Mouse (Mus musculus) naive thymus-derived CD4-positive, alpha-beta T cell, adult 2 months (primary cell): Measurements from ENCODE around the gene Cfd.
"Not testable (repeated sequence)": the region's sequence is repeated elsewhere in the genome, so short reads cannot be mapped to it uniquely, and the experiment has no call there.

Experiments used
- DNase-seq: peaks from one replicate; pipeline ENCODE4 v3.0.0-alpha.2; 2011; ENCODE audit warnings: low read depth

Gene Cfd

DNA sequence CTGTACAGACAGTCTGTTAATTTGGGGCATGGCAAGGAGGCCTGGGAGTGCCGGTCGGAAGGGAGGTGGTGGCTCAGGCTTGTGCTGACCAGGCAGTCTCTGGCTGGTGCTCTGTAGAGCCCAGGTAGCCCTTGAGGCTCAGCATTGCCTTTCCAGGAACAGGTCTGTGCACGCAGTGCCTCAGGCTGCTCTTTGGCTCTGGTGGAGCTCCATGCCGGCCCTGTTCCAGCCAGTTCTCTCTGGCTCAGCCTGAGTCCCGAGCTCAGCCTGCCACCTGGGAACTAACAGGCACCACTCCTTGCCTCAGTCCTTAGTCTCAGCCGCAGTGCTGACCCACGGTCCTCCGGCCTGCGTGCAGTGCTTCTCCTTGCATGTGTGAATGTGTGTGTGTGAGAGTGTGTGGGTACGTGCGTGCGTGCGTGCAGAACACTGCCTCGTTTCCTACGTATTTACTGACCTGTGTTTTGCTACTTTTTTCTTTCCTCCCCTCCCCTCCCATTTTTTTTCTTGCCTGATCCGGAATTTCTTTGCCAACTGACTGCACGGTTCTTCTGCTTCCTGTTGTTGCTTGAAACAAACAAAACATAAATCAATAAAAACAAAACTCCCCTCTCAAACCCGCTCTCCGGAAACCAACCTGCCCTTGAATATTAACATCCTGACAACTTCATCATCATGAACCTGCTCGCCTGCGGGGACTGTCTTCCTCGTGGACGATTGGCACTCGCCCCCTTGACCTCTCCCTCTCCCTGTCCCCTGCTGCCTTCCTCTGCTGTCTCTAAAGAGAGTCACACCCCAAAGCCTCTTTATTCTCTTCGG, 29.2 kb upstream of the Cfd start:
- DNase-seq = no peak

DNA sequence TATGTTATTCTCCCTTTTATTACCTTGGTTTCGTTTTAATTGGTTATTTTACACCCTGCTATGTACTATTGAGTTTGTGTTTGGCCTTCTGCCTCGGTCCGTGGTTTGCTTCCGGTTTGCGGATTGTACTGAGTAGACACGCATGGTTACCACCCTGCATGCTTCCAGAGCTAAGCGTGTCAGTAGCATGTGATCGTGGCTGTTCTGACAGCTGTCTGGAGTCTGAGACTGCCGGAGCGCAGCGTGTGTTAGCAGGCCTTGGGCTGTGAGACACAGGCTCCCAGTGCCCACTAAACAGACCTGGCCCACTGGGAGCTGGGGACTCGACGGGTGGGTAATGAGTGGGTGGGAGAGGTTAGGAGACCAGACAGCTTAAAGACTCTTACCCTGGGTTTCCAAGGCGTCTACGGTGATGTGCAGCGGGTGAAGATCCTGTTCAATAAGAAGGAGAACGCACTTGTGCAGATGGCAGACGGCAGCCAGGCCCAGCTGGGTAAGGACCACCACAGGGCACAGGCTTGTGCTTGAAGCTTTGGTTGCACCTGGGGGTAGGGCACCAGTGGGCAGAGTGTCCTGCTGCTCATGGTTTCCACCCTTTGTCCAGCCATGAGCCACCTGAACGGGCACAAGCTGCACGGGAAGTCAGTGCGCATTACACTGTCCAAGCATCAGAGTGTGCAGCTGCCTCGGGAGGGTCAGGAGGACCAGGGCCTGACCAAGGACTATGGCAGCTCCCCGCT, 28.4 kb upstream of the Cfd start:
- DNase-seq = no peak

DNA sequence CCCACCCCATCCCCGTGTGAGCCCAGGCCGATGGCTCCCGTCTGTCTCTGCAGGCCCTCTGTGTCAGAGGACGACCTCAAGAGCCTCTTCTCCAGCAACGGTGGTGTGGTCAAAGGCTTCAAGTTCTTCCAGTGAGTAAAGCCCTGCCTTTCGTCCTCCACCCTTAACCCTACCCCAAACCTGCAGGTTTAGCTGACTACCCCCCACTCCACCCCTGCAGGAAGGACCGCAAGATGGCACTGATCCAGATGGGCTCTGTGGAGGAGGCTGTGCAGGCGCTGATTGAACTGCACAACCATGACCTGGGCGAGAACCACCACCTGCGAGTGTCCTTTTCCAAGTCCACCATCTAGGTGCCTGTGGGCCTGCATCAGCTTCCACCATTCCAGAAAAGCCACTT, 27.7 kb upstream of the Cfd start:
- no peak for DNase-seq

DNA sequence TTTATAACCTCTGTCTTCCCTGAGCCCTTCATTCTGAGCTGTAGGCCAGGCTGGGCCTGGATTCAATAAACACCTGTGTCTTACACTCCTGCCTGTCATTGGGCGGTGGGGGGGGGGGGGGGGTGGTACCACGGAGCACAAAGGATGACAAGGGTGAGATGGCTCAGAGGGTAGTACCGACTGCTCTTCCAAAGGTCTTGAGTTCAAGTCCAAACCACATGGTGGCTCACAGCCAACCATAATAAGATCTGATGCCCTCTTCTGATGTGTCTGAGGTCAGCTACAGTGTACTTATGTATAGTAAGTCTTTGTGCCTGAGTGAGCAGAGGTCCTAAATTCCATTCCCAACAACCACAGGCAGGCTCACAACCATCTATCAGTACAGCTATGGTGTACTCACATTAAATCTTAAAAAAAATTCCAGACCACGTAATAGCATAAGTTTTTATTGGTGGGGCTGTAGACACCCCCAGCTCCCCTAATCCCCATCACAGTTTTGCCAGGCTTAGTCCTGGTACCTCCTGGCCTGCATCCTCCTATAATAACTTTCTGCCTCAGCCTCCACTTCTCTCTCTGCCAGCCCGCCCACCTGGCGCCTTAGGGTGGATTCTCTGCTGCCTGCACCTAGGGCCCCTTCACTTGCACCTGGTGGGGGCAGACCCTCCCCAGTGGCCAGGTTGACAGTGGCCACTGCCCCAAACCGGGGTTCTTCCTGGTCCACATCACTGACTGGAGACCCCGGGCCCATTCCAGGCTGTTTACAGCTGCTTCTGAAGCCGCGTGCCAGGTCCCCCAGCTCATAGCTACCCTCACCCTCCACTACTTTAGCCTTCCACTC, 26.1 kb upstream of the Cfd start:
- peak; percentile 36 for DNase-seq

DNA sequence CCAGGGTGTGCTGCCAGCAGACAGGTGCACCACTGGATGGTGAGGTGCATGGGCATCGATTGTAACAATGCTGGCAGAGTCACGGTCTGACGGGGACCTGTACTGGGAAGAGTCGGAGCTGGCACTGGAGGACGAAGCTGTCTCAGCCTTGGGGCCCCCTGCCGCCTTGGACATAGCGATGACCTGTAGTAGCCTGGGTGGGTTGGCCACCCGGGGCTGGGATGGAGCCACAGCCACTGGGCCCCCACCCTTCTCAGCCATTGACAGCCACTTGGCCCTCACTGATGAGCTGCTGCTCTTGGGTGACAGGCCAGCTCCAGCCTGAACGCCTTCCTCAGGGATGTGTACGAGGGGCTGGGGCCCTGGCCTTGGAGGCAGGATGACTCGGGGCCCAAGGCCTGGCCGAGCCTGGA, 25.5 kb upstream of the Cfd start:
- no peak for DNase-seq

DNA sequence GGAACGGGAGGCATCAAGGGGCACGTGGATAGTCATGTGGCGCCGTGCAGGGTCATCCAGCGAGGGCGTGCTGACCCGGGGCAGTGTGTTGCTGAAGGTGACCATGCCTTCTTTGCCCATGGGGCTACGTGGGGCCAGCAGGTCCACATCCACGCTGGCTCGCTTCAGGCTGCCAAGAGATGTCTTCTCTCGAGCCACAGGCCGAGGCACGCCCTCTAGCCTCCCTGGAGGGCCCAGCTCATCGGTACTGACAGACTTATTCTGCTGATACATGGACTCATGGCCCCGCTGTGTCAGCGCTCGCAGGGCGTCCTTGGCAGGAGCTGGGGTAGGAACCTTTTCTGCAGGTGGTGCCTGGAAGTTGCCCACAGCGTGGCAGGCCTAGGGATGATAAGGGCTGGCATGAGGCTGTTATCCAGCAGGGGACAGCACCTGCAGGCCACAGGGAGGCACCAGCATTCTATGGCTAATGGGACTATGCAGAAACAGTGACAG, 24.8 kb upstream of the Cfd start:
- DNase-seq = peak; percentile 21

DNA sequence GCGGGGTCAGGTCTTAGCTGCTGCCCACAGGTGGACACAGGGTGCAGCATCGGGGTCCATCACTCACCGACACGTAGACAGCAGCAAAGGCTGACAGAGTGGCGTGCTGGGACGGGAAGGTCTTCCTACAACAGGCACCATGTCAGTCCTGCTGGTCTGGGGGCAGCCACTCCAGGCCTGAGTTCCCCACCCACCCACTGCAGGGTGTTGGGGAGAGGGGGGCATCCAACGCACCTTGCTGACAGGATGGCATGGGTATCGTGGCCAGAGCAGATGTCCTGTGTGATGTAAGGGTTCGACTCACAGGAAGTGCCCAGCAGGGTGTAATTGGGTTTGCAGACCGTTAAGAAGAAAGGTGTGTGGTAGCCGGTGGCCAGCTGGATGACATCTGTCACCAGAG, 24.1 kb upstream of the Cfd start:
- no peak for DNase-seq

DNA sequence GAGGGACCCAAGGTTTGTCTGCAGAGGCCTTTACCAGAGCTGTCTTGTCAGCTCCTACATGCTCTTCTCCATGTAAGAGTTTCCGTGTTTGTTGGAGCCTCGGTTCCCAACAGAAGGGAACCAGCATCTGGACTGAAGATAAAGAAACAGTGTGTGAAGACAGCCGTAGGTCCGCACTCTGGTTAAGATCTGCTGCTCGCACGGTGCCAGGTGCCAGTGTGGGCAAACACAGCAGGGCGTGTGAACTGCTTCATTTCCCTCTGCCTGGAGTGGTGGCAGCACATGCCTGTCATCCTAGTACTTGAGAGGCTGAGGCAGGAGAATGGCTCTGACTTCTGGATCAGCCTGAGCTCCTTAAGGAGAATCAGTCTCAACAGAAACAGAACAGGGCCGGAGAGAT, 18.8 kb upstream of the Cfd start:
- DNase-seq = no peak

DNA sequence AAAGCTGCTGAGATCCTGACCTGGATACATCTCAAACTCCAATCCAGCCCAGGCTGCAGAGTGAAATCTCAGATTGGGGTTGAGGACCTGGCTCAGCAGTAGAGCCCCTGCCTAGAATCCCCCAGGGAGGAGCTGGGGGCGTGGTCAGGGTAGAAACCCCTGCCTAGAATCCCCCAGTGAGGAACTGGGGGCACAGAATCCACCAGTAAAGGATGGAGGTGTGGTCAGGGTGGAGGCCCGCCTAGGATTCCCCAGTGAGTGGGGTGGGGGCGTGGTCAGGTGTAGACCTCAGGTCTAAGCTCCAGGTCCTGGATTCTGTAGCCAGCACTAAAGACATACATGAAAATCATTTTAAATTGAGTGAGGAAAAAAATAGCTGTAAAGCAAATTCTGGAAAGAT, 17.8 kb upstream of the Cfd start:
- no peak for DNase-seq

DNA sequence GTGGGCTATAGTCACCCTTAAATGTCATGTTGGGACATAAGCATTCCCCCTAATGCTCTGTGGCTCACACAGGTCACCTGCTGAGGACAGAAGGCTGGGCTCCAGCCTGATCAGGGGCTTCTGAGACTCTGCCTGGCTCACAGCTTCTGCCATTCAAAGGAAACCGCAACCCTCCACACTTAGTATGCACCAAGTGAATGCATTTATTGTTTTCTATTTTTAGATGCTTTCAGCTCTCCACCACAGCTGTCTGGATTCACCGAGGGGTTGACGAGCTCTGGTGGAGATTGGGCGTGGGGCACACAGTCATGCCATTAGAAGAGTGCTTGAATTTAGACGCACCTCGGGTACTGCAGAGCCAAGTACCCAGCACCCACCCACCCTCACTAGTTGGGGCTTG, 17.3 kb upstream of the Cfd start:
- no peak for DNase-seq

DNA sequence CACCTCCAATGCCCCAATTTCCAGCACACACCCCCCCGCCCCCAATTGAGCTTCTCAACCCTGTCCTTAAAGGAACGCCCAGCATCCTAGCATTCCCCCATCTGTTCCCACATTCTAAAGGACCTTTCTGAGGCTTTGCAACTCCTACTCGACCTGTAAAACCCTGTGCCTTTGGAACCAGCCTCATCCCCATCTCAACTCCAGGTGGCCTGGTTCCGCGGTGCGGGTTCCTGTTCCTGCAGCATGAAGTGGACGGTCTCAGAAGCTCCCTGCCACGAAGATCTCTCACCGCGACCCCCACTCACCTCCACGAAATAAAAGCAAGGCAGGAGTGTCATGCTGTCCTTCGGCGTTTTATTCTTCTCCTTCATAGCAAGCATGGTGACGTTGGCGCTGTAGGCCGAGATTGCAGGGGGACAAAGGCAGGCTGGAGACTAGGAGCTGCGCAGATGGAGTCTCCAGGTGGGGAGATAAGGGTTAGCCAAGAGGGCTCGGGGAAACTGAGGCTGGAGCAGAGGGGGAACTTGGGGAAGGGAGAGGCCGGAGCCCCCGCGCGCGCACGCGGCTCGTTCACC, 16.9 kb upstream of the Cfd start:
- DNase-seq = no peak

DNA sequence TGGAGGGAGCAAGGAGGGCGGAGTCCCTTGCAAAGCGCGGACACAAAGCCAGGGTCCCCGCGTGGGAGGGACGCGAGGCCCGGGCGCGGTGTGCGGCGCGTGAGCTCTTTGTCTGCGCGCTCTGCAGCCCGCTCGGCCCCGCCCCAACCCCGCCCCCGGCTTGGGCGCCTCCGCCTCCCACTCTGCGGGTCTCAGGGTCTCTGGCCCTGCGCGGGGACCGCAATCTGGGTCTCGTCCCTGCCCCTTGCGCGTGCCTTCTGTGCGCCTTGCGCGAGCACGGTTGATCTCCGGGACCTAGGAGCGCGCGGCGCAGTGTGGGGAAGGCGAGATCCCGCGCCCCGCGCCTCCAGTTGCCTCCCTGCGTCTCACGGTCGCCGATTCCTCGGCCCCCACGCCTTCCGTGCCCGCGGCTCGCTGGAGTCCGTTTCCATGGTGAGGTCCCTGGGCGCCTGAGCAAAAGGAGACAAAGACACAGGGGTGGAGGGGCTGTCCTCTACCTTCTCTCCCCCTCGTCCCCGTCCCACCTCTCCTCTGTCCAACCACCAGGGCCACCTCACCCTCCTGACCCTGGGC, 16.3 kb upstream of the Cfd start, which contains the start of the genes Prtn3 and Plppr3:
Prtn3 (plus strand) TSS at position 187 of the 573 bp plus-strand sequence.
Plppr3 (minus strand) TSS at position 345 of the 573 bp plus-strand sequence.
- DNase-seq = peak; percentile 37

DNA sequence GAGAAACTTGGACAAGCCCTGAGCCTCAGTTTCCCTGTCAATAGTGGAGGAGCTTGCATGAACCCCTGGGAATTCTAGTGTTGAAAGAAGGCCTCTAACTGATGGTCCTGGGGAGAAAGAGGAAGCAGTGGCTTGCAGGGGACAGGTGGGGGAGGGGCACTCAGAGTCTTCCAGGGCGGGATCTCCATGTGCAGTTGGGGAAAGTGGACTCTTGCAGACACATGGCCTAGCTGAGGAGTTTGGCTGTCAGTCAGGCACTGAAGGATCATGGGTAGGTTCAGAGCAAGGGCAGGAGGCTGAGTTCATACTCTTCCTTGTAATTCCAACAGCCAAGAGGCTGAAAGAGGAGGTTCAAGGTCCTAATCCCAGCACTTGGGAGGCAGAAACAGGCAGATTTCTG, 13.5 kb upstream of the Cfd start:
- peak; percentile 19 for DNase-seq

DNA sequence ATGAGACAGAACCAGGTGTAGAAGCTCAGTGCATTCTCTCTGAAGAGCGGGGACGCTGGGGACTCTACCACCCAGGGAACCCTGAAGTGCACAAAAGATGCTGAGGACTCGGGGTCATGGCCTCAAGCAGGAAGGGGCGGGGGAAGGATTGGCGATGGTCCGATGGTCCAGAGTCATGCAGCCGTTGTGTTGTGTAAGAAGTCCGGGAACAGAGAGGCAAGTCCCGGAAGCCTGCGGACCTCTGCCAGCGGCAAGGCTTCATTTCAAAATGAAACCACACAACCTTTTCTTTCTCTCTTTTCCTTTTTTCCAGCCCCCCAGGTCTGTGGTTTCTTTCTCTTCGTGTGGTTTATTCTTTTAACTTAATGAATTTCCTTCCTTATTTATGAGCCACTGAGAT, 12.9 kb upstream of the Cfd start:
- DNase-seq = peak; percentile 51

DNA sequence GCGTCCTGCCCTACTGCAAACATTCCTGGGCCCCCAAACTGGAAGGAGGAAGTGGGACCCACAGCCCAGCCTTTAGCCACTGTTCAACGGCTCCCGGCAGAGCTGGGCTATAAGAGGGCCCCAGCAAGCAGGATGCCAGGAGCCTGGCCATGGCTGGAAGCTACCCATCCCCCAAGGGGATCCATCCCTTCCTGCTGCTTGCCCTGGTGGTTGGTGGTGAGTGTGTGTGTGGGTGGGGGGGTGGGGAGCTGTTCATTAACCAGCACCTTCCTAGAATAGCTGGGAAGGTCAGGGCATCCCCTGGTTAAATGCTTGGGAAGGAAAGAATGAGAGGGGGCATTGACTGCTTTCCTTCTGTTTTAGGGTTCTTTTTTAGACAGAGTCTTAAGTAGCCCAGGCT, 11.1 kb upstream of the Cfd start:
- DNase-seq = no peak

DNA sequence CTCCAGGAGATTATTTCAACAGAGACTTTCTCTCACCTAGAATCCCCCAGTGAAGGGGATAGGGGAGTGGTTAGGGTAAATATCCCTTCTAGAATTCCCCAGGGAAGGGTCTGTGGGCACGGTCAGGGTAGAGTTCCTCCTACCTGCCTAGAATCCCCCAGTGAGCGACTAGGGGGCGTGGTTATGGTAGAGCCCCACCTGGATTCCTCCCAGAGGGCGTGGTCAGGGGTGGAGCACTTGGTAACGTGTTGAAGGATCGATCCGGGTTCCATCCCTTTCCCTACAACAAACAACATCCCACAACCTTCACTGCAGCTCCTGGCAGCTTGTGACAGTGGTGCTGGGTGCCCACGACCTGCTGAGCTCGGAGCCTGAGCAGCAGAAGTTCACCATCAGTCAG, 9.9 kb upstream of the Cfd start:
- DNase-seq = no peak

DNA sequence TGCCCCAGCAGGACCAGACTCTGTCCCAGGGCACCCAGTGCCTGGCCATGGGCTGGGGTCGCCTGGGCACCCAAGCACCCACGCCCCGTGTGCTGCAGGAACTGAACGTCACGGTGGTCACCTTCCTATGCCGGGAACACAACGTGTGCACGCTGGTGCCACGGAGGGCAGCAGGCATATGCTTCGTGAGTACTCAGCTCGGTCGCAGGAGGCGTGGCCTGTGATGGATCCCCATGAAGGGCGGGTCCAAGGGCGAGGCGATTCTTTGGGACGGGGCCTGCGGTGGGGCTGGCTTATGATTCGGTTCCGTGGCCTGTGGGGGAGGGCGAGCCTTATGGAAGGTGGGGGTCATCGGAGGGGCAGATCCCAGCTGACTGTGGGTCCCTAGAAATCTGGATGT, 8.7 kb upstream of the Cfd start:
- DNase-seq = no peak

DNA sequence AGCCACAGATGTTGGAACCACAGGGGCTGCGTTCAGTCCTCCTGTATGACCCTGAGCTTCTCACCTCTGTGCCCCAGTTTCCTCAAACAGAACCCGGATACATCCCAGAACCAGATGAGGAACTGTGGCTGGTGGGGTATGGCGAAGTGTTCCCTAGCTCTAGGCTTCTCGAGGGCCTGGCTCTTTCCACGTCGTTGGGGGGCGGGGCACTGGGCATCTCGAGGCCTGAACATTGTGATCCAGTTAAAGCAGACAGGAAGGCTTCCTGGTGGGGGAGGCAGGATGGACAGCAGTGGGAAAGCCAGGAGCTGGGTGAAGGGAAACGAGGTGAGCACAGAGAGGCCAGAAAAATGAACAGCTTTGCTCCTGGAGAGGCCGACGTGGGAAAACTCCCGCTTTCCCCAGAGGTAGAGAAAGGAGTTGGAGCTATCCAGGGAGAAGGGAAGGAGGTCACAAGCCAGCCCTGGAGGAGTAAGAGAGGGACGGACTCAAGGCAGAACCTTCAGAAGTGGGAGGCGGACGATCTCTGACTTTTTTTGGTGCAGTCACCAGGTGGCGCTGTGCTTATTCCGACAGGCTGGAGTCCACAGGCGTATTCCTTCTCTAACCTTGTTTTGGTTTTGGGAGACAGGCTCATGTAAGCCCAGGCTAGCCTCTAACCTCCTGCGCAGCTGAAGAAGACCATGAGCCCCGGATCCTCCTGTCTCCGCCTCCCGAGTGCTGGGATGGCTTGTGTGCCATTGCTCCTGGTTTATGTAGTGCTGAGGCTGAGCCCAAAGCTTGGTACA, 7.2 kb upstream of the Cfd start:
- peak; percentile 86 for DNase-seq

DNA sequence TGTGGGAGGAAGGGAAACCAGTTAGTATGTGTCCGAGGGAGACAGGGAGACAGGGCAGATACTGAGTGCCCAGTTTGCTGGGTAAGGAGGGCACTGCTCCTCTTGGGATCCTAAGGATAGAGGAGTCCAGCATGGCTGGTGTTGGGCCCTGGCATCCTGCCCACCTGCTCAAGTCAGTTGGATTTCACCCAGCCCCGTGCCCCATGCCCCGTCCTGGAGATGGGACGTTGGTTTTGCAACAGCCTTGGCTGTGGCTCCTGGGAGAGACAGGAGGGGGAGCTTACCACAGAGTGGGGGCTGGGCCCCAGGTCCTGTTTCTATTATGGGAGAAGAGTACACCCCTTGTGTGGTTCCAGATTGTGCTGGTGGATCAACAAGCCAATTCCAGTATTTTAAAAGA, 6.2 kb upstream of the Cfd start:
- no peak for DNase-seq

DNA sequence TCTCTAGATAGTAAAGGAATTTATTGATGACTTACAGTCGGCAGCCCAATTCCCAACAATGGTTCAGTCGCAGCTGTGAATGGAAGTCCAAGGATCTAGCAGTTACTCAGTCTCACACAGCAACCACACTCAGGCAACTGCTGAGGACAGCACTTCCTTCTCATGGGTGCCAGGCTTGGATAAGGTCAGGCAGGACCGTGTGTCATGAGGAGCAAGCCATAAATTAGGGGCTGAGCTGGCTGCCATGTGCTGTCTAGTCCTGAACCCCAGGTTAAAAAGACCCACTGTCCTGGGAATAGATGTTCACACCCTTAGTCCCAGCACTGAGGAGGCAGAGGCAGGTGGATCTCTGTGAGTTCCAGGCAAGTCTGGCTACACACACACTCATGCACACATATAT, 5.7 kb upstream of the Cfd start:
- DNase-seq = not testable (repeated sequence)

DNA sequence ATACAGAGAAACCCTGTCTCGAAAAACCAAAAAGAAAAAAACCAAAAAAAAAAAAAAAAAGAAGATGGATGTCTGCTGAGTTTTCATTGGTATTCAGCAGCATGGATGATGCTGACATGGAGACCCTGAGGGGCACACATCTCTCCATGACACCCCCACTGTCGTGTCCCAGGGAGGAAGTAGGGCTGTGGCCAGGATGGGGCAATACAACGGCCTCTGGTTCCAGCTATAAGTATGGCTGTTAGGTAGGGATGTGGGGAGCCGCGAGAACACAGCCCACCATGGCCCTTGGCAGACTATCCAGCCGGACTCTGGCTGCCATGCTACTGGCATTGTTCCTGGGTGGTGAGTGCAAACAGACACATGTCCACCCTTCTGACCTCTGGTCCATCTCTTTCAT, 4.6 kb upstream of the Cfd start, which contains the start of gene Elane:
Elane (plus strand) TSS at position 194 of the 400 bp plus-strand sequence.
- DNase-seq = no peak
